ENCODE assay signal across 8 mouse cellular contexts in genomic region chr13:14065028-14065380, GRCm38 (mm10). TPM values are rescaled to one million over a fixed set of nuclear protein-coding genes. Genes with fewer than 3 reads are reported as not detected.
A peak's percentile ranks its signal among the peaks of the same experiment; 100 is the strongest.
DNase-seq lines count a peak whose midpoint lies in the region; ATAC-seq and TF ChIP-seq lines count a peak whose summit lies in the region.

No protein-coding gene starts in this region.

- TF ChIP-seq CTCF in bone marrow, adult 2 months (IDR thresholded peaks at IDR 0.05; ENCODE audit: control insufficient read depth, insufficient read depth, low read length) = no peak

- no peak for ATAC-seq in kidney, embryonic 14.5 days (ENCODE audit: low FRiP score, low TSS enrichment)
- no peak for ATAC-seq in hindbrain, embryonic 15.5 days (ENCODE audit: low FRiP score, low read depth)
- no peak for ATAC-seq in midbrain, embryonic 15.5 days (replicated peaks)

- peak overlapping the region; percentile 96 for H3K4me3 ChIP-seq in kidney, embryonic 14.5 days (ENCODE audit: low read length)
- H3K4me3 ChIP-seq in bone marrow, adult 2 months (replicated peaks; ENCODE audit: control insufficient read depth, low read depth, low read length) = peak overlapping the region; percentile 76
- peak overlapping the region; percentile 91 for H3K4me3 ChIP-seq in hindbrain, embryonic 15.5 days
- peak overlapping the region; percentile 100 for H3K4me3 ChIP-seq in midbrain, embryonic 15.5 days

- no peak overlapping the region for H3K27ac ChIP-seq in kidney, embryonic 14.5 days (ENCODE audit: low read depth, low read length)
- peak overlapping the region; percentile 97 for H3K27ac ChIP-seq in bone marrow, adult 2 months (ENCODE audit: control insufficient read depth, insufficient read depth, low read depth, low read length, poor library complexity)
- H3K27ac ChIP-seq in hindbrain, embryonic 15.5 days (replicated peaks) = peak overlapping the region; percentile 93
- H3K27ac ChIP-seq in midbrain, embryonic 15.5 days = peak overlapping the region; percentile 93

- no peaks in the 10 kb centered on the region for H3K4me1 ChIP-seq in kidney, embryonic 14.5 days (ENCODE audit: control insufficient read depth, insufficient read depth, low read length)
- no peaks in the 10 kb centered on the region; the same call in 1 of the 2 replicates for H3K4me1 ChIP-seq in bone marrow, adult 2 months (ENCODE audit: control insufficient read depth, insufficient read depth, low read length)
- peaks cover 54% of the 10 kb centered on the region for H3K4me1 ChIP-seq in hindbrain, embryonic 15.5 days (replicated peaks)
- peaks cover 47% of the 10 kb centered on the region for H3K4me1 ChIP-seq in midbrain, embryonic 15.5 days

- H3K4me2 ChIP-seq in kidney, embryonic 14.5 days (replicated peaks; ENCODE audit: low read depth, low read length) = peak overlapping the region; percentile 65
- peak overlapping the region; percentile 60 for H3K4me2 ChIP-seq in hindbrain, embryonic 15.5 days
- peak overlapping the region; percentile 66 for H3K4me2 ChIP-seq in midbrain, embryonic 15.5 days

- no peak for TF ChIP-seq POLR2A in bone marrow, adult 2 months (IDR thresholded peaks at IDR 0.05; ENCODE audit: borderline replicate concordance, control insufficient read depth, low read depth, low read length)

- peak overlapping the region; percentile 94 for H3K9ac ChIP-seq in kidney, embryonic 14.5 days (ENCODE audit: low read depth, low read length)
- peak overlapping the region; percentile 89 for H3K9ac ChIP-seq in hindbrain, embryonic 15.5 days
- H3K9ac ChIP-seq in midbrain, embryonic 15.5 days = peak overlapping the region; percentile 97

- H3K9me3 ChIP-seq in kidney, embryonic 14.5 days (ENCODE audit: control insufficient read depth, low read length) = no peaks in the 10 kb centered on the region
- no peaks in the 10 kb centered on the region for H3K9me3 ChIP-seq in hindbrain, embryonic 15.5 days
- H3K9me3 ChIP-seq in midbrain, embryonic 15.5 days = no peaks in the 10 kb centered on the region

- H3K36me3 ChIP-seq in kidney, embryonic 14.5 days (ENCODE audit: control insufficient read depth, insufficient read depth, low read length) = no peaks in the 10 kb centered on the region
- no peaks in the 10 kb centered on the region for H3K36me3 ChIP-seq in hindbrain, embryonic 15.5 days
- 0 out of 2 replicates have a peak, but pooled peaks cover 3% of the 10 kb centered on the region for H3K36me3 ChIP-seq in midbrain, embryonic 15.5 days (replicated peaks)

- H3K27me3 ChIP-seq in kidney, embryonic 14.5 days (ENCODE audit: control insufficient read depth, insufficient read depth, low read length) = no peaks in the 10 kb centered on the region
- no peaks in the 10 kb centered on the region for H3K27me3 ChIP-seq in hindbrain, embryonic 15.5 days
- no peaks in the 10 kb centered on the region for H3K27me3 ChIP-seq in midbrain, embryonic 15.5 days (replicated peaks)

- 11% methylated on average over 9 of the region's 9 CpGs for WGBS in kidney, embryonic 14.5 days
- 4% methylated on average over 9 of the region's 9 CpGs for WGBS in bone marrow, adult 2 months
- 20% methylated on average over 9 of the region's 9 CpGs for WGBS in hindbrain, embryonic 15.5 days
- WGBS in midbrain, embryonic 15.5 days = 19% methylated on average over 9 of the region's 9 CpGs

- DNase-seq in kidney, postnatal 25 days = no peak
- no peak for DNase-seq in left cerebral cortex, adult 11 months (ENCODE audit: low spot score)
- DNase-seq in natural killer cell, adult 2 months (ENCODE audit: low spot score in 2 of 2) = no peak
- no peak for DNase-seq in T-cell, adult 2 months (ENCODE audit: low spot score)

RNA-seq across cellular contexts. Expression of gene Ggps1, which starts 1.7 kb away (rescaled TPM):
- polyA plus RNA-seq in kidney, embryonic 14.5 days (2014; fragmentation: Nextera tagmentation; extraction: Ambion mirVana) = 44.2 and 57.2 TPM in 2 replicates
- 12.9 and 17.3 TPM in 2 replicates for polyA plus RNA-seq in bone marrow, adult 2 months (2011; ENCODE audit: insufficient read depth, insufficient read length, low replicate concordance, missing spikeins)
- polyA plus RNA-seq in hindbrain, embryonic 15.5 days (2015; fragmentation: Nextera tagmentation; extraction: Ambion mirVana) = 71.2 and 72.3 TPM in 2 replicates
- polyA plus RNA-seq in midbrain, embryonic 15.5 days (2015; fragmentation: Nextera tagmentation; extraction: Ambion mirVana) = 69.7 and 70.9 TPM in 2 replicates

RNA-seq across cellular contexts. Expression of gene Arid4b, which starts 2.0 kb away (rescaled TPM):
- 67.1 and 68.7 TPM in 2 replicates for polyA plus RNA-seq in kidney, embryonic 14.5 days (2014; fragmentation: Nextera tagmentation; extraction: Ambion mirVana)
- 25.2 and 31.0 TPM in 2 replicates for polyA plus RNA-seq in bone marrow, adult 2 months (2011; ENCODE audit: insufficient read depth, insufficient read length, low replicate concordance, missing spikeins)
- 62.7 and 74.7 TPM in 2 replicates for polyA plus RNA-seq in hindbrain, embryonic 15.5 days (2015; fragmentation: Nextera tagmentation; extraction: Ambion mirVana)
- polyA plus RNA-seq in midbrain, embryonic 15.5 days (2015; fragmentation: Nextera tagmentation; extraction: Ambion mirVana) = 77.7 and 81.1 TPM in 2 replicates

RNA-seq across cellular contexts. Expression of gene Tbce, which starts 25.6 kb away (rescaled TPM):
- 59.8 and 61.3 TPM in 2 replicates for polyA plus RNA-seq in kidney, embryonic 14.5 days (2014; fragmentation: Nextera tagmentation; extraction: Ambion mirVana)
- polyA plus RNA-seq in bone marrow, adult 2 months (2011; ENCODE audit: insufficient read depth, insufficient read length, low replicate concordance, missing spikeins) = 54.5 and 159 TPM in 2 replicates
- 101 and 102 TPM in 2 replicates for polyA plus RNA-seq in hindbrain, embryonic 15.5 days (2015; fragmentation: Nextera tagmentation; extraction: Ambion mirVana)
- 100 and 113 TPM in 2 replicates for polyA plus RNA-seq in midbrain, embryonic 15.5 days (2015; fragmentation: Nextera tagmentation; extraction: Ambion mirVana)
